Mouse (Mus musculus): ENCODE data around the gene Nkapl. TPM values are rescaled to one million over a fixed set of nuclear protein-coding genes. Genes with fewer than 3 reads are reported as not detected.

Nkapl gene
- total RNA-seq, 2 experiments from 2014 or later = 0.77 to 1.0 TPM

- no peak for DNase-seq (ENCODE audit: extremely low spot score in 1 of 2, low spot score in 2 of 2)
- intact Hi-C loops (cut with DNase I) = no loop called here
Measured at GRCm38 (mm10) chr13:21441207-21441572, 27.1 kb downstream of the Nkapl start.

- intact Hi-C loops (cut with DNase I) = no loop called here
Measured at GRCm38 (mm10) chr13:21440503-21441206, 27.7 kb downstream of the Nkapl start, which contains the start of gene Pgbd1. Gene Pgbd1, minus strand, starts transcription at chr13:21441058.

GRCm38 (mm10) chr13:21435476-21435875 lies 32.8 kb downstream of the Nkapl start:
- DNase-seq (ENCODE audit: extremely low spot score in 1 of 2, low spot score in 2 of 2) = no peak
- intact Hi-C loops (cut with DNase I) = no loop called here

More at GRCm38 (mm10) chr13:21440503-21441206, 27.7 kb downstream of the Nkapl start, which contains the start of gene Pgbd1:
- peak; percentile 63 to 86 for DNase-seq (ENCODE audit: extremely low spot score in 1 of 2, low spot score in 2 of 2)

GRCm38 (mm10) chr13:21427631-21428030 lies 40.7 kb downstream of the Nkapl start:
- DNase-seq (ENCODE audit: extremely low spot score in 1 of 2, low spot score in 2 of 2) = no peak
- intact Hi-C loops (cut with DNase I) = no loop called here

- intact Hi-C loops (cut with DNase I) = no loop called here
- DNase-seq (ENCODE audit: extremely low spot score in 1 of 2, low spot score in 2 of 2) = no peak
Measured at GRCm38 (mm10) chr13:21423301-21423700, 45.0 kb downstream of the Nkapl start.

GRCm38 (mm10) chr13:21418865-21419264 lies 49.4 kb downstream of the Nkapl start:
- DNase-seq (ENCODE audit: extremely low spot score in 1 of 2, low spot score in 2 of 2) = no peak
- intact Hi-C loops (cut with DNase I) = no loop called here

GRCm38 (mm10) chr13:21417298-21418010 lies 50.9 kb downstream of the Nkapl start:
- no peak for DNase-seq (ENCODE audit: extremely low spot score in 1 of 2, low spot score in 2 of 2)
- intact Hi-C loops (cut with DNase I) = no loop called here

Small RNA genes within 50 kb of the gene (microRNA-seq; reads per million reads assigned to microRNA genes)
- gene Mir1896 = not detected

Other genes with a start within 250 kb of the Nkapl start
- not detected for gene Gpx5, start 175.8 kb downstream of the Nkapl start, total RNA-seq (2021)
- gene Gpx6, start 156.4 kb downstream of the Nkapl start, total RNA-seq (2021) = not detected
- not detected for gene Olfr1367, start 121.6 kb downstream of the Nkapl start, total RNA-seq (2021)
- 1 to 10 TPM; 8.0 to 8.5 TPM for gene Zscan12, start 105.7 kb downstream of the Nkapl start, total RNA-seq (2021)
- gene Zkscan3, start 65.8 kb downstream of the Nkapl start, total RNA-seq (2021) = 10 to 100 TPM; 36.7 to 40.7 TPM
- 1 to 10 TPM; 1.5 to 2.1 TPM for gene Pgbd1, start 27.5 kb downstream of the Nkapl start, total RNA-seq (2021)
- gene Zscan26, start 14.8 kb downstream of the Nkapl start, total RNA-seq (2021) = 10 to 100 TPM; 27.6 to 30.0 TPM
- 1 to 10 TPM; 7.4 TPM for gene Zkscan4, start 10.4 kb upstream of the Nkapl start, total RNA-seq (2021)
- not detected for gene Gm10065, start 10.9 kb upstream of the Nkapl start, total RNA-seq (2021)
- 10 to 100 TPM; 16.5 to 17.2 TPM for gene AK157302, start 26.7 kb upstream of the Nkapl start, total RNA-seq (2021)
- gene Gm11273, start 32.9 kb upstream of the Nkapl start, total RNA-seq (2021) = 10 to 100 TPM; 56.4 to 59.3 TPM
- gene Zkscan8, start 62.6 kb upstream of the Nkapl start, total RNA-seq (2021) = 10 to 100 TPM; 10.6 to 13.6 TPM
- not detected for gene Olfr1366, start 74.3 kb upstream of the Nkapl start, total RNA-seq (2021)
- gene Olfr1535, start 91.4 kb upstream of the Nkapl start, total RNA-seq (2021) = not detected
- not detected for gene Olfr1364, start 113.2 kb upstream of the Nkapl start, total RNA-seq (2021)
- not detected for gene Olfr1362, start 145.5 kb upstream of the Nkapl start, total RNA-seq (2021)
- not detected for gene Olfr11, start 174.0 kb upstream of the Nkapl start, total RNA-seq (2021)
- not detected for gene Olfr1361, start 194.9 kb upstream of the Nkapl start, total RNA-seq (2021)
- gene Olfr1360, start 208.9 kb upstream of the Nkapl start, total RNA-seq (2021) = not detected
- gene Olfr1359, start 229.6 kb upstream of the Nkapl start, total RNA-seq (2021) = not detected
- 10 to 100 TPM; 41.4 to 52.8 TPM for gene Hist1h2bl, start 247.6 kb upstream of the Nkapl start, total RNA-seq (2021)
- gene Hist1h2ai, start 247.9 kb upstream of the Nkapl start, total RNA-seq (2021) = 10 to 100 TPM; 68.4 to 76.2 TPM
- gene Hist1h3h, start 249.2 kb upstream of the Nkapl start, total RNA-seq (2021) = 10 to 100 TPM; 69.3 to 80.8 TPM